Mouse (Mus musculus): ENCODE measurements at regions not wholly inside any gene's neighbourhood (a gene's known extent, or its start where the extent isn't known, plus 50 kb on each side); places are given as distances from the start of the nearest gene placed in this dataset.

DNA sequence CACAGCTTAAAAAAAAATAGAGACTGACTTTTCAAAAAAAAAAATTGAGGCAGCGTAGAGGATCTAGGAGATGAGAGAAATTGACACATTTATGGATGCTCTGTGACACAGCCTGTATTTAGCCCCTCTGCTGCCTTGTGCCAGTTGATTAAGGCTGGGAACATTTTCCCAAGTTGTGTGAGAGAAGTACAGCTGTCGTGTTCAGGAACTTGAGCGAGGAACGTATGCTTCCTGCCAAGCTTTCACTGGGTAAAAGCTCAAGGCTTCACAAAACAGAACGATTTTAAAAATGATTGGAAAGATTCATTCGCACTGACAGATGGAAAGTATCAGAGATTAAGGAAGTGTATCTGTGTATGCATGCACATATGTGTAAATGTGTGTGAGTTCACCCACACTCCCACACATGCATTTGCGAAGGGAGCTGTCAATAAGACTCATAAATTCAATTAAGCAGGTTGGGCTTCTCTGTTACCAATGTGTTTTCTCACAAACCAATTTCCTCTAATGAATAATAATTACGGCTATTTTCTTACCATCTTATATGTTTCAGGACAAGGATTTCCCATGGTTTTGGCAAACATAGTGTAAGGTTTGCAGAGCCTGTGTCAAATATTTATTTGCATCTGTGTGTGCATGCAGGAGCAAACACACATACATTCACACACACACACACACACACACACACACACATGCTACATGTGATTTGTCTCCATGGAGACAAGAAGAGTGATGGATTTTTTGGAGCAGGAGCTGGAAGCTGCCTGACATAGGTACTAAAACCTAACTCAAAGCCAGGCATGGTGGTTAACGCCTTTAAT is 662.9 kb upstream of the Kirrel3 start:
- DNase-seq: peak; percentile 5

DNA sequence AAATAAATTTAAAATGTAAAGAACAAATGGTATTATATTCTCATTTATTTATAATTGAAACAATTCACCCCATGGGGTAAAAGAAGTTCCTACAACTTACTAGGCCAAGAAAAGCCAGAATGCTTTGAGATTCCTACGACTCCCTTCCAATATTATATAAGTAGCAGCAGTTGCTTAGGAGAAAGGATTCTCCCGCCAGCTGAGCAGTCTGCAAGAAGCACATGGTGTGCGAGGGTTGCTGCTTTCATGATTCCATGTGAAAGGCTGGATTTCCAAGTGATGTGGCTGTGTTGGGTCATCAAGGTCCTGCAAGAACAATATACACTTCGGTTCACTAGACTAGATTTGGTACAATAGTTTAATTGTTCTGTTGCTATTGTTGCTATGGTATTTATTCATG is 659.6 kb upstream of the Kirrel3 start:
- DNase-seq: peak; percentile 7

DNA sequence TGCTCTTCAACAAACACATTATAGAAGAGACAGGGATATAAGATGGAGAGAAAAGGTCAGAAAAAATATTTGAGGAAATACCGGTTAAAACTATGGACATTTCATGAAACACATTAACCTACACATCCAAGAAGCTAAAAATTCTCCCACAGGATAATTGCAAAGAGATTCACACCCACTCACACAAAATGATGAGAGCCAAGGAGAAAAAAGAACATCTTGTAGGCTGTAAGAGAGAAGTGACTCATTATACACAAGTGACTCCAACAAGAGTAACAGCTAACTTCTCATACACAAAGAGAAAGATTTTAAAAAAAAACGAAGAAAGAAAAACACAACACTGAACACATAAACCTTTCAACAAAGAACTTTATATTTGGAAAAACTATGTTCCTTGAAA is 658.3 kb upstream of the Kirrel3 start:
- DNase-seq: no peak

DNA sequence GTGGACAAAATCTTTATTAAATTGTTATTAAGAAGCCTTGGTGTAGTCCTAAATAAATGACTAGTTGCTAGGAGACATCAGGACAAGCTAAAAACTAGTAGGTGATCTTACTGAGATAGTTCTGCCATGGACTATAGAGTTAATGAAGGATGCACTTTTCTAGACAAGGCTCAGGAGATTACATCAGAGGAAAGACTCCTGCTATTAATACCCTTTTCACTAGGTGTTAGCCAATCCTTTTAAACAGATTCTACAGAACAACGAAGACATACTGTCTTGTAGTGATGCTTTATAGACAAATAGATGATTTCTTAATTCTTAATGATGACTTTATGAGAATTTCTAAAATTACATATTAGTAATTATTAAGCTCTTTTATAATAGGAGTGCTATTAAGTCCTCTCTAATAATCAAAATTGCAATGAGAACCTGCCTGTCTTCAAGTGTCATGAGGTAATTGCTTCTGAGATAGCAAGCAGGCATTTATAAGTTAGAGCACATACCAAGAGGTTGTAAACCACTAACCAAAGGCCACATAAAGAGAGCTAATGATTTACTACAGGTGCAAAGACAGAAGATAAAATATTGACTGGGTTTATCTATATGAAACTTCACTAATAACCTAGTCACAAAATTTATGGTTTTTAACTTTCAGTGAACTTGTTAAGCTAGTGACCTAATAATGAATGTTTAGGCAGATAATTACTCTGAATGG is 647.9 kb upstream of the Kirrel3 start:
- DNase-seq: no peak

DNA sequence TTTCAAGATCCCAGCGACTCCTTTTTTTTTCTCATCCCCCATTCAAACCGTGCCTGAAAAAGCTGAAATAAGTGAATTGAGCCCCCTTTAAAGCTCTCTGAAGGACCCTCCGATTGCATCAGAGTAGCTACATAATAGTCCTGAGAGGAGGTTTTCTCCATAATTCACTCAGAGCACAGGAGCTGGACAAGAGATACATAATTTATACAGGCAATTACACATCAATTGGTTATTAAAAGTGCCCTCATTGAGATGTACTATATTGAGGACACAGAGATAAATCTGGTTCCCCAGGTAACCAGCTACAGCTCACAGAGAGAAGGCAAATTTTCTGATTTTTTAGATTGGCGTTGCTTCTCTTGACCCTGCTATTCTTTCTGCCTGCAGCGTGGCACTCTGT is 636.1 kb upstream of the Kirrel3 start:
- DNase-seq: no peak

DNA sequence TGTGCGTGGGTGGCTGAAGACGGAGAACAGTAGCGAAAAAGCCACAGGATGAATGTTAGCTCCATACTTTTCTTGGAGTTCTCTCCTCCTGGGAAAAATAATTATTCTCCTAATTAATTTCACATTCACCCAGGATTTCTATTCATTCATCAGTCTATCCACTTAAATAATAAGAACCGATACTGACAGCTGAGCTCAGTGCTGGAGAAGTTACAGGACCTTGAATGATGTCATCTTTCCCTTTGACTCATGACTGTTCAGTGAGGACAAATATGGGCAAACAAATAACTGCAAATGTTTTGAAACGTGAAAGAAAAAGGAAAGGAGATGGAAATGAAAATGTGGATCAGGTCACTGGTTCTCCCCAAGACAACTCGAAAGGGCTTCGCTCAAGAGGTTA is 635.7 kb upstream of the Kirrel3 start:
- DNase-seq: no peak

DNA sequence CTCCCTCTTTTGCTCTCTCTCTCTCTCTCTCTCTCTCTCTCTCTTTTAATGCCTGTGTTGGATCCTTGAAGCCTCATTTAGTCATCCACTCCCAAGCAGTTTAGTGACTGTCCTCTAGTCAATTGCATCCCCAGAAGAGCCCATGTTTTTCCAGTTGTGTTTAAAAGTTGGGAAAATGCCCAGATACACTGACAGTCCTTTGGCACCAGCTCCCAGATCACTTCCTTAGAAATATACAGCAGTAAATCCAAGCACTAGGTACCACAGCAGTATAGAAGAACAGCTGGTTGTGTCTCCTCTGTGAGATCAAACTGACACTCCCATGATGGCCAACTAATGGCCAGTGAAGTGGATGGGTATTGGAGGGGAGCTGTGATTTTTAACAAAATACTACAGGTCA is 634.7 kb upstream of the Kirrel3 start:
- no peak for DNase-seq

DNA sequence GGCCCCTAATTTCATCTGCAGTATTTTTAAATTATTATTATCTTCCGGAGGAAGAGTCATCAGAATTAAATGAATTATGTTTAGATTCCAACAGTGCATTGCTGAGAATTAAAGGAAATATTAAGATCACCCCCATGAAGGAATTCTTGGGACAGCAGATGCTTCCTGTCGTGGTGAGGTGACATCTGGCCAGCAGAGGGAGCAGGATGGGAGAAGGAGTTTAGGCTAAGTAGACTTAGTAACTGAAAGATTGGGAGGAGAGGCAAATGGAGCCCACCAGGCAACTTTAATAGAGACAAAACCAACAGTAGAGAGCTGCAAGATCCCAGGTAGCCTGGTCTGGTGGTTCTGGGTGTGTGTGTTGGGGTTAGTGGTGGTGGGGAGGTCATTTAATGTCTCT is 629.5 kb upstream of the Kirrel3 start:
- DNase-seq: peak; percentile 36

DNA sequence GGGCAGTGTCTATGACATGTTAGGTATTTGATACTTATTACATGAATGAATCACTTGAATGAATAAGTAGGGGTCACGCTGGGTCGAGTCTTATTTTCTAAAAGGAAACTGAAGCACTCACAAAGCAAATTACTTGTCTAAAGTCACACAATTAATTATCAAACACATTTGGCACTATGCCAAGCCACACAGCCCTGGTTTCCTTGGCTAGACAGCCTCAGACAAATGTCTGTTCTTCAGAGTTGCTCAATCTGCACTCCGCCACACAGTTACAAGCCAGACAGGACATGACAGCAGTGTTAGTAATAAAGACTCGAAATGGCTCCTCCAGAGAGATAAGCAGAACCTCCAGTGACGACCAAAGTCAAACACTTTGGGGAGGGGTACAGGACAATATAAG is 627.2 kb upstream of the Kirrel3 start:
- no peak for DNase-seq

DNA sequence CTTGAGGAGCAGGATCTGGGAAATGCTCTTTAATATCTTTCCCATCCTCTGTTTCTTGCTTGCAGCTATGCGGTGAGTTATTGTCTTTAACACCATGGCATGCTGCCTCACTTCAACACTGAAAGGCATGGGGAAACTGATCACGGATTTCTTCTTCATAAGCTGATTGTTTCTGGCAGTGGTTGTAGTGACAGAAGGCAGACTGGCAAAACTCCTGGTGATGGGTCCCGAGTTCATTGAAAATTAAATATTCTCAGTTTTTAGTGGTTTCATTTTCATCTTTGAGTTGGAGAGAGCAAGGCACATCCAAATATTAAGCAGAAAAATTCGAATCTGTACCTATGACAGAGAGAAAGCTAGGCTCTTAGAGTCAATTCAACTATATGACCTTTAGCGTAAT is 617.0 kb upstream of the Kirrel3 start:
- no peak for DNase-seq

DNA sequence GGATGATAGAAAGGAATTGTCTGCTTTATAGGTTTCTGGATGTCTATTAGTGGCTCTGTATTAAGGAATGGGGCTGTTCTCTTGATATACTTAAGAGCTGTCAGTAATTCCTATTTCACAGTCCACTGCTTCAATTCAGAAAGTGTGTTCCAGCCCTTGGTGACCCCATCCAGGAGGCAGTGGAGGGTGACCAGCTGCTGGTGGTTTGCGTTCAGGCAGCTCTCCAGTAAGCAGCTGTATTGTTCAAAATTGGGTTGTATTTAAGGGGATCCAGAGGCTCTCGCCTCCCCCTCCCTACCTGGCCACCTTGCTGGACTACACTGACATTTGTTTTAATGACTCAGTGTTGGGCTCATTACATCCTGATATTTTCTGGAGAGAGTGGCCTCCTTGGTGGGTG is 598.4 kb upstream of the Kirrel3 start:
- no peak for DNase-seq

DNA sequence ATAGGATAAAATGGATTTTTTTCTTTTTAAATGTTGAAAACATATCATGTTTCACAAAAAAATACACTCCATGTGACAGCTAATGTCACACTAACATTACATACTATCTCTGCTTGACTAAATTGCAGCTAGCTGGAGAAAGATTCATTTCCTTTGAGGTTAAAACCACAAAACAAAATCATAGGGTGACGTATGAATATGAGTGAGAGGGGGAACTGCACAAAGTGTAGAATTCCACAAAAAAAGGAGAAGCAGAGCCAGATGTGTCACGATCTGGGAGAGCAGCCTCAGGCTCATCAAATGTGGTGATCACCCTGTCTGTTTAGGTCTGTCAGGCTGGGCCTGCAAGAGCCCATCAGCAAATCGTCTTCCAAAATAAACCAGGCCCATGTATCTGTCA is 593.7 kb upstream of the Kirrel3 start:
- DNase-seq: no peak

DNA sequence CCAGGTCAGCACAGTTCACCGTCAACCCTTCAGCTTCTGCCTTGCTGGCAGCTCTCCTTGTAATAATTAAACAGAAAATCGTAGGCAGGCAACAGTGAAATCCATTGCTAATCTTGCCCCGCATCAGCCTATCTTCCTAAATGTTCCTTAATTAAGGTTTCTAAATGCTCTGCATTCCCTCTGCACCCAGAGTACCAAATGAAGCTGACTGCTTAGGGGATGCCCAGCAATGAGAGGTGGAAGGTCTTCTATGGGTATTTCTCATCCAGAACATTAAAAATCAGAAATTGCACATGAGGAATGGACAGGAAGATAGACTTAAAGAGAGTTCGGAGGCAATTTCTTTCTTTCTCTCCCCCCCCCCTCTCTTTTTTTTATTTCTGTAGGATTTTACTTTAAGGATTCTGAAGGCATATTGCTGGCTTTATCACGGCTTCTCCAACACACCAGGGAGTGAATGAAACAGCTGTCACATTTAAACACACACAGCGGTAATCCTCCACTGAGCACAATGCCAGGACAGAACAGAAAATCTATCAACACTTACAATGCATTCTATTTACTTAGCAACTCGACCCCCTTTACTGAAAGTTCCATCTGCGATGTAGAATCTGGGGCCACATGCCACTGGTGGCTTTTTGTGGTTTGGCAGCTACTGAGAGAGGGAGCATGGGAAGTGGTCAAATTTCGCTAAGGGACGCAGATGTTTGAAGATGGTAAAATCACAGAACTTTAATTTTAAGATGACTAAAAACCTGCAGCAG is 584.2 kb upstream of the Kirrel3 start:
- DNase-seq: no peak

DNA sequence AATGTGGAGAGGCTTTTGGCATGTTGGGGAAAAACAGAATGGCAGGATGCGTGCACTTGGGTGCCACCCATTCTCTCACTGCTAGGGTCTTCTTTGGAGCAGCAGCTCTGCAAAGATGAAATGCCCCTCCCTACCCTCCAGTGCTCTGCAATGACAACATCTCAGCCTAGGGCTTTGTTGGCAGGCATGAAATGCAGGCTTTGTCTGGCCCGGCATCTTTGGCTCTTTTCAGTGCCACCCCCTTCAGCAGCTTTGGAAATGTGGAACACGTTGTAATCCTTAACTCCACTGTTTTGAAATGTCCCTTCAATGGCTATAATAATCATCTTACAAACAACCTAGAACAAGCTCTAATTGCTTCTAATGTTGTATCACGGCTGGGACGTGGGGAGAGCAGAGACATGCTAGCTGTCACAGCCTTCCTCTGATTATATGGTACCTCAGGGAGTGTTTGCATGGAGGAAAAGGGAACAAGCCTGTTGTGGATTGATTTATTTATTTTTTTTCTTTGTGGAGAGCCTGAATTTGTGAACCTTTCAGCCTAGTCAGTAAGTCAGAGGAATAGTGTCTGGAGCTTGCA is 581.6 kb upstream of the Kirrel3 start:
- DNase-seq: no peak

DNA sequence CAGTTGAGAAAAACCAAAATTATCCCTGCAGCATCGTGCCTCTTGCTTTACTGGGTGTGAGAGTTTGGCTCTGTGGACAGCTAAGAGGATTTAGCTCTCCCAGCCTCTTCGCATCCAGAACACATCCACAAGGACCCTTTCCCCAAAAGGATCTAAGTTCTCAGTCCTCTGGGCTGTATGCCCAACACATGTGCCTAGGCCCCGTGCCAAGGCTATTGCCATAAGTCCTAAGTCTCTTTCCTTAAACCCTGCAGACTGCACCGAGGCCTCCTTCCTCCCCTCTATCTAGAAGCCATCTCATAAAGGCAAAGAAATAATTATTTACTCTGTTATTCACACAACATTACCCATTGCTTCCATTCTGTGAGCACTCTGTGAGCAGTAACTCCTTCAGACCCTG is 570.8 kb upstream of the Kirrel3 start:
- no peak for DNase-seq

DNA sequence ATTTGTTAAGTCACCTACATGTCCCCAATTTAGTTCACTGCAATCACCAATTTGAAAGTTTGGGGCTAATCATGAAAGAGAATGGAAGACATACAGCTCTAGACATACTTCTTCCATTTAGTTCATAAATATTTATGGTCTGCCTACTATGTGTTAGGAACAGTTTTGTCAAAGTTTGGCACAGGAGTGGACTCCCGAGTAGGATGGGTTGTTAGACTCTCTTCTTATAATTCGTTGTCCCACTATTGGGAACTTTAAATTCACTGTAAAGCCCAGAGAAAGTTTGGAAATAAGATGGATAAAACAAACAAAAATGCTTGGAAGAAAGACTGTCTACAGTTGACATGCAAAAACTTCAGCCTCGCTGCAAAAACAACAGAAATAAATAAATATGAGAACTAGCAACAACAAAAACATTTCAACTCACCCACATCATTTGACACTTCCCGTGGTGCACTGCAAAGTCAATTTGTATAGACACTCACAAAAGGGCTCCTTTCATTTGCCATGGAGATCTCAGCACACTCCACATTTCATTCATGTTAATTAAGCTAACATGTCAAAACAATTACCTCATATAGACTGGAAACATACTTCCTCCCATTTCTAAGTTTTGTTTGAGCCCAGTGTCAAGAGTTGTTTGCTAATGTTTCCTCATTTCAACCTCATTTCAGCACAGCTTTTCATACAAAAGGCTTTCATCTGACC is 570.2 kb upstream of the Kirrel3 start:
- DNase-seq: no peak

DNA sequence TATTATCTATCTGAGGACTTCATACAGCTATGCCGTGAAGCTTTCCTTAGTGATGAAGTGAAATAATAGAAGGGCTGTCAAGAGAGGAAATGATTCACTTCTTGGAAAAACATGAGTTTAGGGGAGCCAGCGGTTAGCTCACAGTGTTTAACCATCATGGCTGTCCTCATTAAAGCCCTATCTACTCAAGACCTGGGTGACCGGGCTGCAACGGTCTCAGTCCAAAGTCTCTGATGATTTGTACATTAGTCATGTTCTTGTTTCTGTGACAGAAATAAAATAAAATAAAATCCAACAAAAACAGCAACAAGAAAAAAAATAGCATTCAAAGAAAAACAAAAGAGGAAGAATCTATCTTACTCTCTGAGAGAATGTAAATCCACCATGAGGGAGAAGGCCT is 555.4 kb upstream of the Kirrel3 start:
- DNase-seq: no peak

DNA sequence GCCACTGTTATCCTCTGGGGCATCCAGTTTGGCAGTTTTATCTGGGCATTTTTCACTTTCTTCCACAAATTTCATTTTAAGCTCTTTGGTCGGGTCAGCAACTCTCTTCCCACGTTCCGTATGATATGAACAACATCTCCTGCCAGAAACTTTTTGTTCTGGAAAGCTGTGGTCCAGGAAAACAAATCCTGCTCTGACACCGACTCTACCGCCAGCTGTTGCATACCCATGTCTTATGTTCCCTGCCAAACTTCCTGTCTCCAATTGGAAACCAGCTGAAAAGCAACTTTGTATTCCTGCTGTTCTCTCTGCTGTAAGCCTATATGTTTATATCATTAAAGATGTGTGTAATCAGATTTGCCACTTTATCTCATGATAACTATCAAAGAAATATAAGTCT is 551.6 kb upstream of the Kirrel3 start:
- no peak for DNase-seq

DNA sequence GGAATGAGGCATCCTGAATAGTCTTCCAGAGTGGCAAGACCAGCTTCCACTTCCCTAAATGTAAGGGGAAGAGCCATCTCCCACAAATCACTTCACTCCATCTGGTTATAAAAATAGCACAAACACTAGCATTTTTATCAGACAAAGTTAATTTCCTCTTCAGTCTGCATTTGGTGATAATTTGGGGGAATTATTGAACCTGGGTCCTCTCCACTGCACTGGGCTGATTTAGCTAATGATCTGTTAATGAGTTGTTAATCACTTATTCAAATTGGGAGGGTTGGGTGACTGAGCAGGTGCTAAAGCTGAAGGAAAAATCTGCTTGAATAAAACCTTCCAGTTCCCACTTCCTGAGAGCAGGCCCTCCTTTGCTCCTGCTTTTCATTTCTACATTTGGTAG is 531.4 kb upstream of the Kirrel3 start:
- no peak for DNase-seq

Data from right cerebral cortex, postnatal 14 days (tissue).